Mouse (Mus musculus) cerebellum, adult 18-20 months (tissue): ENCODE data around the gene Rmnd1.
"Not testable (repeated sequence)": the region's sequence is repeated elsewhere in the genome, so short reads cannot be mapped to it uniquely, and the experiment has no call there.

ENCODE experiments used
- DNase-seq, 2 experiments: peaks; one replicate each; pipeline ENCODE4 v3.0.0; 2021

Rmnd1 gene

GRCm38 (mm10) chr10:4432123-4432931 is at the start of gene Rmnd1, which contains the start of gene Armt1:
Rmnd1 (minus strand) TSS chr10:4432388.
Armt1 (plus strand) TSS chr10:4432467.
- peak; percentile 95 to 98 for DNase-seq

DNA sequence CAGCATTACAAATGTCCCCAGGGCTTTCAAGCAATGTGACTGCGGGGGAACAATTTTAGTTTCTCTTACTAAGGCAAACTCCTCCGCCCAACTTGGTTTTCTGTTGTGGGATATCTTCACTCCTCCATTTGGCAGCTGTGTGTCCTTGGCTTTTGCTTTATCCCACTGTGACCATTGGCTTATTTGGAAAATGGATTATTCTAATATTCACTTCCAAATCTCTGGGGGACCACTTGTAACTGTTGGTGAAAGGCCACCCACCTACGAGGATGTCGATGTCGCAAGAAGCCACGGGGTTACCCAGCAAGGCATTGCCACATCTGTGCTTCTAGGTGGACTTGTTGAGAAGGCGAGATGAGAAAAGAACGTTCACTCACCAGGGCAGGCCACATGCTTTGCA is 49.5 kb upstream of the Rmnd1 start:
- no peak for DNase-seq

GRCm38 (mm10) chr10:4480929-4481328 is 48.7 kb upstream of the Rmnd1 start:
- DNase-seq: no peak

DNA sequence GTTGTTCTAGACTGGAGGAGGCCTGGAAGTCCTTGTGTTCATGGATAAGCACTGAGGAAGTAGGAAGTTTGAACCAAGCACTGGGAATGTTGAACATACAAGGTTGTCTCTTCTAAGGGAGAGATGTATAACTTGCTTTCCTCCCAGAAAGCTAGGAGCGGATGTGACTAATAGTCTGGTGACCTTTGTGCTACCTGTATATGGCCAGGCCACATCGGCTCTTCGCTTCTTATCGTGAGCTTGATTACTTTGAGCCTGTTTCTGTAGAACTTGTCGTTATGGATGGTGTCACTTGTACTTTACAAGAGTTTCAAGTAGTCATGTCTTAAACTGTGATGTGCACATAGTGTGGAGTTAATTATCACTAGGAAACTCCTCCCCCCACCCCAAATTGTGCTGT is 44.4 kb upstream of the Rmnd1 start:
- DNase-seq: no peak

DNA sequence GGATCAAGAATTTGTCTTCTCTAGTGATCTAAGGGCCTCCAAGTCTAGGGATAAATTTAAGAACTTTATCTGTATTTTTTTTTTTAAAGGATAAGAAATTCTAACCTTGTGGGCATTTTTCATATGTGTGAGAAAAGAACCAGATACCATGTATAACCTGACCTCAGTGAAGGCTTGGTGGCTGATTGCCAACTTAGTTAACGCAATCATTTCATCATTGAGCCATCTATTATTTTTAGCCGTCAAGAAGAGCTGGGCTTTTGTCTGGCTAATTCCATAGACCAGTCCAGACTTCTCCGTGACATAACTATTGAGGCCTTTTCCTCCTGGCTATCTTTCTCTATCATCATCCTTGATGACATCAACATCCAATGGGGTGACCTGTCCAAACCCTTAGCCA is 43.2 kb upstream of the Rmnd1 start:
- no peak for DNase-seq

DNA sequence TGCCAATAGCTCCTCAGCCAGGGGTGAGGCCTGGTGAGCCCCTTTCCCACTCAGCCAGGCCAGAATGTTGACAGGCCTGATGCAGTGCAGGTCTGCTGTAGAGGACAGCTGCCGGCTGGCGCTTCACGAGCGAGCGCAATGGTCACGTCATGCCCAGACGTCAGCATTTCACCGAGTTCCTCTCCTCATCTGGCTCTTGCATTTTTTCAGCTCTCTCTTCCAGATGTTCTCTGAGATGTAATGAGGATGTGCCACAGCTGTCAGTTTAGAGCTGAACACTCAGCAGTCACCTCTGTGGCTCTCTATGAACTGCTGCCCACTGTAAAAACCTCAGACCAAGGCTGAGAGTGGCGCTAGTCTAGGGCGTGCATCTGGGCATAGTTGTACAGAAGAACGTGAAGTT is 41.4 kb upstream of the Rmnd1 start:
- DNase-seq: no peak

DNA sequence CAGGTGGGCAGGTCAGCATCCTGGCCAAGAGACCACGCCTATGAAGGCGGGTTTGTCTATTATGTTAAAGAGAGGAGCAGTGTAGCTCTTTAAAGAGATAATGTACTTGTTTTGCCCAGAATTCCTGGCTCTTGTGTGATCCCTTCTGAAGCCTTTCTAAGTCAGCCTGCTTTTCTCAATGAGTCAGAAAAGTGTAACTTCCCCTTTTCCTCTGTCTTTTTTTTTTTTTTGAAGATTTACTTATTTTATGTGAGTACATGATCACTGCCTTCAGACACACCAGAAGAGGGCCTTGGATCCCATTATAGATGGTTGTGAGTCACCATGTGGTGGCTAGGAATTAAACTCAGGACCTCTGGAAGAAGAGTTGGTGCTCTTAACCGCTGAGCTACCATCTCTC is 37.2 kb upstream of the Rmnd1 start:
- DNase-seq: no peak

- DNase-seq: no peak
Measured at GRCm38 (mm10) chr10:4465799-4466198, 33.6 kb upstream of the Rmnd1 start.

DNA sequence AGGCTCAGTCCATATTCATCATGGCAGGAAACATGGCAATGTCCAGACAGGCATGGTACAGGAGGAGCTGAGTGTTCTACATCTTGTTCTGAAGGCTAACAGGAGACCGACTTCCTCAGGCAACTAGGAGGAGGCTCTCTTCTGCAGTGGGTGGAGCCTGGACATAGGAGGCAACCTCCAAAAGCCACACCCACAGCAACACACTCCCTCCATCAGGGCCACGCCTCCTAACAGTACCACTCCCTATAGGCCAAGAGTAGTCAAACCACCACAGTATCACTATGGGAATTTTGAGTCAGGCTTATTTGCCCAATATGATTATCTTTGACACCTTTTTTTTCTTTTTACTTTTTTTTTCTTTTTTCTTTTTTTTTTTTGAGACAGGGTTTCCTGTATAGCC is 28.0 kb upstream of the Rmnd1 start:
- DNase-seq: no peak

DNA sequence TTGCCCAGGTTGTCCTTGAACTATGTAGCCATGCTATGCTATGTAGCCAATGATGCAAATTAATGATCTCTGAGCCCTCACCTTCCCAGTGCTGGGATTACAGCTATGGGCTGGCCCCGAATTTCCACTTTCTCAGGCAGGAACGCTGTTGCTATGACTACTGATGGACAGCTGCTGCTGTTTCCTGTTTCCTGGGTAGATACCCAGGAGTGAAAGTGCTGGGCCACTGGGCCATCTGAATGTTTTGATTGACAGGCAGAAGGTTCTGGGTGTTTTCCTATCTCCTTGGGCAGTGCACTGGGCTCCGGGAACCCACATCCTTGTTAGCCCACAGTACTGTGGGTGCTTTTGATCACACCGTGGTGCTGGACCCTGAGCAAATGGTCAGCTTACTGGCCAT is 24.2 kb upstream of the Rmnd1 start:
- DNase-seq: no peak

GRCm38 (mm10) chr10:4435416-4435815 is 3.2 kb upstream of the Rmnd1 start:
- DNase-seq: no peak

GRCm38 (mm10) chr10:4433871-4434270 is 1.7 kb upstream of the Rmnd1 start:
- not testable (repeated sequence) for DNase-seq

DNA sequence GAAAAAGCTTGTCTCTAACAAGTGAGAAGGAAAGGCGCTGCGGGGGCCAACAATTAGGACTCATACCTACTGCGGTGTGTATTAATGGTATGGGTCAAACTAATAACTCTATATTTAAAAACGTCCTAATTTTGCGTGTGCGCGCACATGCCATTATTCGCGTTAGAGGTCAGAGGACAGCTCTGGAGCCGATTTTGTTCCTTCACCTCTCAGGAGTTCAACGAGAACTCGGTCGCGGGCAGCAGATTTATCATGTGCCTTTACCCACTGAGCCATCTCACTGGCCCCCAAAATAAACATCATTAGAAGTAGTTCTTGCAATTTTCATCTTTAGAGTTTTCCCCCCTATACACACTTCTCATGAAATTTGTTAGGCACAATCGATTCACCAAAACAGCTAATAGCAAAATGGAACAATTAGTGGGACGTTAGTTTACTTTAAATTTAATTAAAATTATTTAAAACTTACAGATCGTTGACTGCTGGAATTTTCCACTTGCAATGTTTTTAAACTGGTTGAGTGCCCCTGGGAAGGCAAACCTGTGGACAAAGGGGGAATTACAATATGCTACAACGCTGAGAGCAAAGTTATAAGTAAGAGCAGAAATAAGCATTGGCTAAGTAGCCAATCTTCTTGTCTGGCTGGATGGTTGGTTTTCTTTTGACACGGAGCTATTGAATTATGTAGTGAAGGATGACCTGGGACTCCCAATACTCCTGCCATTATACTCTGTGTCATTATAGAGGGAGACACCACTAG is 988 bp upstream of the Rmnd1 start:
- DNase-seq: no peak

- no peak for DNase-seq
Measured at GRCm38 (mm10) chr10:4431746-4432122, 454 bp downstream of the Rmnd1 start.

DNA sequence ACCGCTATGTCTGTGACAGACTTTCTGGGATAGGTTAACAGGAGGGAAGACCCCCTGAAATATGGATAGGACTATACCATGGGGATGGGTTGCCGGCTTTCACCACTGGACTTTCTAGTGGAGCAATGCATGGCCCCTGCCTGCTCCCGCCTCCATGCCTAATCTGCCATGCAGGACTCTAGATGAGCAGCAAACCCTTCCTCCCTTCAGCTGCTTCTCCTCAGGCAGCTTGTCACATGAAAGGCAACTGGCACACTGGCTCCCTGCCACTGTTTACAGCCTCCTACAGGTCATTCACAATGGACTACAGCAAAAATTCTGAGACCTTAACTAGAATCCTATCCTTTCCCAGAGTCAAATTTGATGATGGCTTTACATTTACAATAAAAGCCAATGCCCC is 1.4 kb downstream of the Rmnd1 start:
- DNase-seq: peak; percentile 66 to 69

GRCm38 (mm10) chr10:4430399-4430798 is 1.8 kb downstream of the Rmnd1 start:
- no peak for DNase-seq

- no peak for DNase-seq
Measured at GRCm38 (mm10) chr10:4425245-4425644, 6.9 kb downstream of the Rmnd1 start.

DNA sequence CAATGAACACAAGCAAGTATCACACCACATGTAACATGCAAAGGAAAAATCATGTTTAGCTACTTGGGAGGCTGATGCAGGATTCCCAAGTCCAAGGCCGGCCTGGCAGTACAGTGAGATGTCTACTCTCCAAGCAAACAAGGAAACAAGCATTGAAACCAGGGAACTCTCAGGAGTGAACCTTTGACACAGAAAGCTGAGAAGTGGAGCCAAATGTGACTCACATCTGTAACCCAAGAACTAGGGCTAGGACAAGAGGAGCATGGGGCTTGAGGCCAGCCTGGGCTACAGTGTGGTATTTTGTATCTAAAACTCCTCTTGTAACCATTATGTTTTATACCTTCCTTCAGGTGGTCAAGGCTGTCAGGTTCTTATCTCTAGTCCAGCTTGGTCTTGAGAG is 25.0 kb downstream of the Rmnd1 start:
- no peak for DNase-seq

- no peak for DNase-seq
Measured at GRCm38 (mm10) chr10:4405511-4405910, 26.7 kb downstream of the Rmnd1 start.

- DNase-seq: peak; percentile 59 to 61
Measured at GRCm38 (mm10) chr10:4404895-4405491, 27.2 kb downstream of the Rmnd1 start.

DNA sequence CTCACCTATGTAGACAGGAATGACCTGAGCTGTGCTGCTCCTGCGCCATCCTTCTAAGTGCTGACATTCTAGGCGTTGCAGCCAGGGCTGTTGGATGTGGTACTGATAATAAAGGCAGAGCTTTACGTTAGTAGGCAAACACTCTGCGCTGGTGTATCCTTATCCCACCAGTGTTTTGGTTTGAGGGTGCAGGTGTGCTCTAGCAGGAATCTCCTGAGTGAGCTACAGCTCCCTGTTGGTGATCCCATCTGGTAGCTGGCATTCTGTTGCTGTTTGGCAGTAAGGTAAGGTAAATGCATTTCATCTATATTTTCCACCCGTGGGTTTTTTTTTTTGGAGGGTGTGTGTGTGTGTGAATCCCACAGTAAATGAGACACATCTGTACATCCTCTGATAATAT is 34.1 kb downstream of the Rmnd1 start:
- DNase-seq: peak in 1 of 2 experiments; percentile 35

DNA sequence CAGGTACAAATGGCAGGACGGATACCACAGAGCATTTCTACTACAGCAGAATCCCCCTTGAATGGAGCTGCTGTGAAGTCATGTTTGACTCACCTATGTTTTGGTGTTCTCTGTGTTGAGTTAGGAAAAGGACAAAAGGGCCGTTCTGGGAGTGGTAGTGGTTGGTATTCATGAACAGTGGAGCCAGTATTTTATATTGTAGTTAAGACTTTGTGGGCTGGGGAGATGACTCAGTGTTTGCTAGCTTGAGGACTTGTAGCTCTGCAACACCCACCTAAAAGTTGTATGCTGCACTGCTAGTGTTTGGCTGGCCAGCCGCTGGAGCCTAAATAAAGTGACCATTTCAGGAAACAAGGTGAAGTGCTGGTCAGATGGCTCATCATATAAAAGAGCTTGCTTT is 36.9 kb downstream of the Rmnd1 start:
- DNase-seq: no peak

DNA sequence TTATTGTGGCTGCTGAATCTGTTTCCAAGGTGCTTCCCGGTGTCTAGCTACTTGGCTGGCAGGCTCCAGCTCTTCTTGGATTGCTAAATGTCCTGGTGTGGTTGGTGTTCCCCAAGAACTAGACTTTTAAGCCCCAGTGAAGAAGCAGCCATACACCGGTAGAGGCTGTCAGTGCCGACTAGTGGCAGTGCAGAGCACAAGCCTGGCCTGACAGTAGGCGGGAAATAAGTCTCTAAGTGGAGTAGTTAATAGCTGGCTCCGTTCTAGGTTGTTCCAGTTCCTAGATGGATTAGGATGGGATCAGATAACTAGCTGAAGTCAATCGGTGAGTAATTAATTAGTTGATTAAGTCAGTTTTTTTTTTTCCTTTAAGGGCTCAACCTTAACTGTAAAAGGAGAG is 40.3 kb downstream of the Rmnd1 start:
- DNase-seq: peak; percentile 44 to 57

DNA sequence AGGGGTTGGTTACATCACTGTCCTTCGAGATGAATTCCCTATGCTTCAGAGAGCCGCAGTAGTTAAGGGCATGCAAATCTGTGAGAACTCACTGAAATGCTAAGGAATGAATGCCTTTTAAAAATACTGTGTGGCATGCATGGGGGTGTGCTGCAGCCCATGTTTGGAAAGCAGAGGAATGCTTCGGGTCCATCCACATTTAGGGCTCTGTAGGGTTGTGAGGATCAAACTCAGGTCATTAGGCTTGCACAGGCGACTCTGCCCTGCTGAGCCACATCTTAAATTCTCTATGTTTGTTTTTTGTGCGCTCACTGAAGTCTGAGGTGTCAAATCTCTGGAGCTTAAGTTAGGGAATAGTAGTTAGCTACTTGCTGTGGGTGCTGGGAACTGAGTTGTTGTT is 41.1 kb downstream of the Rmnd1 start:
- DNase-seq: no peak
